Comparison of ENCODE assay signal across 13 mouse cellular contexts in genomic region chr3:143912433-143912832, GRCm38 (mm10).
DNase-seq lines count a peak whose midpoint lies in the region; ATAC-seq lines count a peak whose summit lies in the region.
"Had no signal": no experiment of that assay in that cellular context is flagged by ENCODE, and none has a peak within 500 bp of the region (broad histone marks: within the 10 kb centered on the region; RNA-seq: fewer than 3 reads in every experiment).

No protein-coding gene starts in this region.

- peaks cover 46% of the 10 kb centered on the region for H3K4me1 ChIP-seq in limb, embryonic 13.5 days

- peak; percentile 18 for DNase-seq in adrenal gland, adult 8-10 months
- no peak for DNase-seq in adrenal gland, postnatal 10 days
- peak; percentile 93 for DNase-seq in 3T3-L1 (ENCODE audit: low read depth, low spot score)
- DNase-seq in brain, adult 2 months (ENCODE audit: low read depth, low spot score), result peak; percentile 80
- no peak for DNase-seq in urinary bladder, adult 2 months (ENCODE audit: low spot score)
- no peak for DNase-seq in spleen, postnatal 14 days (ENCODE audit: low spot score in 2 of 2)
- no peak for DNase-seq in urinary bladder, postnatal 36 days (ENCODE audit: low spot score in 2 of 2)
- DNase-seq: right cerebral cortex, postnatal 14 days had no signal

- no peak overlapping the region for H3K9ac ChIP-seq in limb, embryonic 13.5 days
- H3K9ac ChIP-seq: heart, embryonic 12.5 days; hindbrain, embryonic 13.5 days had no signal

- no peaks in the 10 kb centered on the region for H3K36me3 ChIP-seq in limb, embryonic 13.5 days
- H3K36me3 ChIP-seq: heart, embryonic 12.5 days; hindbrain, embryonic 13.5 days had no signal

- H3K9me3 ChIP-seq in limb, embryonic 13.5 days, result no peaks in the 10 kb centered on the region
- H3K9me3 ChIP-seq: heart, embryonic 12.5 days; hindbrain, embryonic 13.5 days had no signal

- peaks cover 5% of the 10 kb centered on the region for H3K27me3 ChIP-seq in limb, embryonic 13.5 days
- H3K27me3 ChIP-seq: heart, embryonic 12.5 days; hindbrain, embryonic 13.5 days; megakaryocyte, embryonic 14.5 days had no signal

- WGBS in limb, embryonic 13.5 days, result 47% methylated on average over 6 of the region's 6 CpGs

- ATAC-seq in limb, embryonic 13.5 days (ENCODE audit: low FRiP score, low read depth), result no peak
- ATAC-seq: forebrain, embryonic 16.5 days had no signal

- no peak overlapping the region for H3K27ac ChIP-seq in limb, embryonic 13.5 days
- H3K27ac ChIP-seq: hindbrain, embryonic 13.5 days had no signal

- peak overlapping the region; percentile 38 for H3K4me2 ChIP-seq in limb, embryonic 13.5 days (replicated peaks)
- H3K4me2 ChIP-seq: heart, embryonic 12.5 days; hindbrain, embryonic 13.5 days had no signal

- H3K4me3 ChIP-seq in limb, embryonic 13.5 days, result no peak overlapping the region
- H3K4me3 ChIP-seq: heart, embryonic 12.5 days; hindbrain, embryonic 13.5 days; megakaryocyte, embryonic 14.5 days had no signal

Comparison
In these comparisons a context has a peak if more than half of its experiments do, and no peak if none do; other contexts are left out.
1. DNase-seq: peak in adrenal gland, adult 8-10 months (single experiment), 3T3-L1 (single experiment) and brain, adult 2 months (single experiment); none in adrenal gland, postnatal 10 days (single experiment), urinary bladder, adult 2 months (single experiment), spleen, postnatal 14 days (0 of 2) and urinary bladder, postnatal 36 days (0 of 2).